Mouse (Mus musculus): ENCODE results near the gene Rab43.
"Not testable (repeated sequence)": the region's sequence is repeated elsewhere in the genome, so short reads cannot be mapped to it uniquely, and the experiment has no call there.

Rab43 gene

GRCm38 (mm10) chr6:87787108-87787890 is 24.7 kb downstream of the Rab43 start:
- no peak for DNase-seq (ENCODE audit: low read depth, low spot score)

GRCm38 (mm10) chr6:87786621-87787020 is 25.3 kb downstream of the Rab43 start:
- no peak for DNase-seq (ENCODE audit: low read depth, low spot score)

- no peak for DNase-seq (ENCODE audit: low read depth, low spot score)
Observed at GRCm38 (mm10) chr6:87784033-87784432, 27.9 kb downstream of the Rab43 start.

GRCm38 (mm10) chr6:87780546-87781301 is 31.2 kb downstream of the Rab43 start:
- DNase-seq (ENCODE audit: low read depth, low spot score), result no peak

GRCm38 (mm10) chr6:87779174-87780165 is 32.5 kb downstream of the Rab43 start:
- no peak for DNase-seq (ENCODE audit: low read depth, low spot score)

GRCm38 (mm10) chr6:87778294-87779173 is 33.4 kb downstream of the Rab43 start:
- no peak for DNase-seq (ENCODE audit: low read depth, low spot score)

- no peak for DNase-seq (ENCODE audit: low read depth, low spot score)
Observed at GRCm38 (mm10) chr6:87777842-87778241, 34.1 kb downstream of the Rab43 start, which contains the start of gene Gp9. Gp9 (plus strand) TSS chr6:87778072.

GRCm38 (mm10) chr6:87776663-87777062 is 35.3 kb downstream of the Rab43 start:
- DNase-seq (ENCODE audit: low read depth, low spot score), result no peak

- peak; percentile 40 for DNase-seq (ENCODE audit: low read depth, low spot score)
Observed at GRCm38 (mm10) chr6:87775588-87776245, 36.2 kb downstream of the Rab43 start.

GRCm38 (mm10) chr6:87774909-87775308 is 37.1 kb downstream of the Rab43 start:
- no peak for DNase-seq (ENCODE audit: low read depth, low spot score)

- no peak for DNase-seq (ENCODE audit: low read depth, low spot score)
Observed at GRCm38 (mm10) chr6:87774466-87774865, 37.5 kb downstream of the Rab43 start.

- DNase-seq (ENCODE audit: low read depth, low spot score), result no peak
Observed at GRCm38 (mm10) chr6:87770626-87771025, 41.3 kb downstream of the Rab43 start.

- not testable (repeated sequence) for DNase-seq (ENCODE audit: low read depth, low spot score)
Observed at GRCm38 (mm10) chr6:87764296-87764695, 47.7 kb downstream of the Rab43 start.

- peak; percentile 67 for DNase-seq (ENCODE audit: low read depth, low spot score)
Observed at GRCm38 (mm10) chr6:87763376-87764280, 48.3 kb downstream of the Rab43 start.

- no peak for DNase-seq (ENCODE audit: low read depth, low spot score)
Observed at GRCm38 (mm10) chr6:87762161-87762560, 49.8 kb downstream of the Rab43 start.

GRCm38 (mm10) chr6:87759850-87760249 is 52.1 kb downstream of the Rab43 start:
- no peak for DNase-seq (ENCODE audit: low read depth, low spot score)

- DNase-seq (ENCODE audit: low read depth, low spot score), result no peak
Observed at GRCm38 (mm10) chr6:87759404-87759803, 52.6 kb downstream of the Rab43 start.

- DNase-seq (ENCODE audit: low read depth, low spot score), result no peak
Observed at GRCm38 (mm10) chr6:87756896-87757295, 55.1 kb downstream of the Rab43 start.

GRCm38 (mm10) chr6:87755196-87755595 is 56.8 kb downstream of the Rab43 start:
- no peak for DNase-seq (ENCODE audit: low read depth, low spot score)

All from ZHBTc4 (cell line).